Mouse (Mus musculus): ENCODE data around the gene Dnajc28. TPM values are rescaled to one million over a fixed set of nuclear protein-coding genes. Genes with fewer than 3 reads are reported as not detected.

Dnajc28 gene
- polyA plus RNA-seq (2016; fragmentation: Nextera tagmentation; extraction: Ambion mirVana): 4.2 and 4.6 TPM in 2 replicates

GRCm38 (mm10) chr16:91618511-91619501 lies at the start of gene Dnajc28:
Dnajc28 (minus strand) TSS chr16:91619026.
- peak within 1 kb of the TSS; percentile 72 for H3K4me3 ChIP-seq
- peak; percentile 77 for DNase-seq (ENCODE audit: low spot score)
- WGBS: 10% methylated on average over 39 of the region's 39 CpGs
- H3K9me3 ChIP-seq: no peaks in the 10 kb centered on the region
- peak within 1 kb of the TSS; percentile 70 for H3K27ac ChIP-seq (replicated peaks)
- H3K36me3 ChIP-seq (replicated peaks): peaks cover 42% of the 10 kb centered on the region
- peaks cover 4% of the 10 kb centered on the region; the same call in 1 of the 2 replicates for H3K4me1 ChIP-seq
- H3K27me3 ChIP-seq (replicated peaks; ENCODE audit: low read depth, poor library complexity, severe bottlenecking): peaks cover 17% of the 10 kb centered on the region

DNA sequence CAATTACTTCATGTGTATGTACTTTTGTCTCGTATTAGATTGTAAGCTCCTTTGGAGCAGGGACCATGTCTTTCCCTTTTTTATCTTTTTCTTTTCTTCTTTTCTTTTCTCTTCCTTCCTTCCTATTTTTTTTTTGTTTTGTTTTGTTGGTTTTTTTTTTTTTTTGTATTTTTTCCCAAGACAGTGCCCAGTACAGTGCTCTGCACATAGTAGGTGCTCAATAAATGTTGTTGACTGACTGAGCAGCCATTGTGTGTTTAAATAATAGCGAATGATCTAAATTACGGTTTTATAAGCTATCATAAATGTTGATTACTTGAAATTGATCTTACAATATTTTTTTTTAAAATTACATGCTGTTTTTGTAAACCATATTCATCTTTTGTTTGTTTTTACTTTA lies 45.0 kb upstream of the Dnajc28 start:
- H3K36me3 ChIP-seq (replicated peaks): peaks cover 99% of the 10 kb centered on the region
- DNase-seq (ENCODE audit: low spot score): no peak
- 95% methylated on average over 3 of the region's 3 CpGs for WGBS
- H3K9me3 ChIP-seq: peaks cover 7% of the 10 kb centered on the region; the same call in 1 of the 2 replicates
- no peak overlapping the region for H3K27ac ChIP-seq (replicated peaks)
- H3K4me3 ChIP-seq: no peak overlapping the region
- no peaks in the 10 kb centered on the region for H3K27me3 ChIP-seq (replicated peaks; ENCODE audit: low read depth, poor library complexity, severe bottlenecking)
- no peaks in the 10 kb centered on the region for H3K4me1 ChIP-seq

DNA sequence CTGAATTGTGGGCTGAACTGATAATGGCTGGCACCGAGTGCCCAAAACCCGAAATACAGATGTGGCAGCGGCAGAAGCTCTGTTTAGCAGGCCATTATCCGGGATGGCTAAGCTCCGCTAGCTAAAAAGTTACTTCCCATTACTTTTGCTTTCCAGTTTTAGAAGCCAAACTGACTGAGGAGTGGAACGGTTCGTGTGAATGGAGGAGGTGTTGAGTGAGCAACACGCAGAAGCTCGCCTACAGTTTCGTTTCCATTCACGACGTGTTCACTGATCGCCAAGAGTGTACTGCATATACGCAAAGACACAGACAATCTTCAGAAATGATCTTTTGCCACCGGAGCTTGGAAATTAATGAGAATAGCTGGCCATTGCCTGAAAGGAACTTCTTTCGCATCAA lies 43.5 kb upstream of the Dnajc28 start:
- Histone ChIP-seq H3K27ac (replicated peaks) (no peak overlapping the region), H3K27me3 (replicated peaks; ENCODE audit: low read depth, poor library complexity, severe bottlenecking) (no peaks in the 10 kb centered on the region), H3K4me3 (no peak overlapping the region), H3K36me3 (replicated peaks) (peaks cover 100% of the 10 kb centered on the region), H3K9me3 (peaks cover 7% of the 10 kb centered on the region; the same call in 1 of the 2 replicates), H3K4me1 (no peaks in the 10 kb centered on the region)
- 94% methylated on average over 16 of the region's 16 CpGs for WGBS
- no peak for DNase-seq (ENCODE audit: low spot score)

DNA sequence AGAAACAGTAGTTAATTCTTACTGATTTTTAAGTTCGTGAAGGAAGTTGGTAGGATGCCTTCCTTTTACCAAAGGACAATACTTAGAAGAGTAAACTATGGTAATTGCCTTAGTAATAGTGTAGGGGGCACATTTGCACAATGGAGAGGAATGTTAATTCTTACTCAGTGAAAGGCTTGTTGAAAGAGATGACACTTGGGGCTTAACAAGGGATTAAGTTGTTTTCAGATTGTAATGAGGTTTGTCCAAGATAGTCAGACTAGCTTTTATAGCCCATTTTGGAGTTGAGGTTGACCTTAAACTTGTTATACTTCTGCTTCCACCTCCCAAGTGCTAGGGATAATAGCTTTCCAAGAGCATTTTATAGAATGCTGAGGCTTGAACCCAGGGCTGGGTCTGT lies 42.6 kb upstream of the Dnajc28 start:
- H3K4me1 ChIP-seq: no peaks in the 10 kb centered on the region
- H3K27me3 ChIP-seq (replicated peaks; ENCODE audit: low read depth, poor library complexity, severe bottlenecking): no peaks in the 10 kb centered on the region
- H3K4me3 ChIP-seq: no peak overlapping the region
- H3K27ac ChIP-seq (replicated peaks): no peak overlapping the region
- WGBS: 74% methylated on average over 1 of the region's 1 CpGs
- H3K36me3 ChIP-seq (replicated peaks): peaks cover 100% of the 10 kb centered on the region
- DNase-seq (ENCODE audit: low spot score): no peak
- peaks cover 7% of the 10 kb centered on the region; the same call in 1 of the 2 replicates for H3K9me3 ChIP-seq

- H3K4me3 ChIP-seq: no peak overlapping the region
- H3K9me3 ChIP-seq: peaks cover 7% of the 10 kb centered on the region; the same call in 1 of the 2 replicates
- peaks cover 100% of the 10 kb centered on the region for H3K36me3 ChIP-seq (replicated peaks)
- H3K27ac ChIP-seq (replicated peaks): no peak overlapping the region
- whole genome bisulfite sequencing: 96% methylated on average over 20 of the region's 20 CpGs
- no peak for DNase-seq (ENCODE audit: low spot score)
- no peaks in the 10 kb centered on the region for H3K27me3 ChIP-seq (replicated peaks; ENCODE audit: low read depth, poor library complexity, severe bottlenecking)
- no peaks in the 10 kb centered on the region for H3K4me1 ChIP-seq
Observed at GRCm38 (mm10) chr16:91659798-91660197, 41.0 kb upstream of the Dnajc28 start.

DNA sequence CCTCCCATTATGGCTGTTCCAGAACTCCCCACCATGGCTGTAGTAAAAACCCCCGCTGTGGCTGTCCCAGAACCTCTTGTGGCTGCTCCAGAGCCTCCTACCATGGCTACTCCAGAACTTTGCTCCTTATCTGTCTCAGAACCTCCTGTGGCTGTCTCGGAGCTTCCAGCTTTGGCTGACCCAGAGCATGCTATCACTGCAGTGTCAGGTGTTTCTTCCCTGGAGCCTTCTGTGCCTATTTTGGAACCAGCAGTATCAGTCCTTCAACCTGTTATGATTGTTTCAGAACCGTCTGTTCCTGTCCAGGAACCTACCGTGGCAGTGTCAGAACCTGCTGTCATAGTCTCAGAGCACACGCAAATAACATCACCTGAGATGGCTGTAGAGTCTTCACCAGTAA lies 39.6 kb upstream of the Dnajc28 start:
- Histone ChIP-seq H3K36me3 (replicated peaks) (peaks cover 100% of the 10 kb centered on the region), H3K27me3 (replicated peaks; ENCODE audit: low read depth, poor library complexity, severe bottlenecking) (no peaks in the 10 kb centered on the region), H3K9me3 (peaks cover 7% of the 10 kb centered on the region; the same call in 1 of the 2 replicates), H3K27ac (replicated peaks) (no peak overlapping the region), H3K4me1 (no peaks in the 10 kb centered on the region), H3K4me3 (no peak overlapping the region)
- no peak for DNase-seq (ENCODE audit: low spot score)
- 94% methylated on average over 5 of the region's 5 CpGs for WGBS

DNA sequence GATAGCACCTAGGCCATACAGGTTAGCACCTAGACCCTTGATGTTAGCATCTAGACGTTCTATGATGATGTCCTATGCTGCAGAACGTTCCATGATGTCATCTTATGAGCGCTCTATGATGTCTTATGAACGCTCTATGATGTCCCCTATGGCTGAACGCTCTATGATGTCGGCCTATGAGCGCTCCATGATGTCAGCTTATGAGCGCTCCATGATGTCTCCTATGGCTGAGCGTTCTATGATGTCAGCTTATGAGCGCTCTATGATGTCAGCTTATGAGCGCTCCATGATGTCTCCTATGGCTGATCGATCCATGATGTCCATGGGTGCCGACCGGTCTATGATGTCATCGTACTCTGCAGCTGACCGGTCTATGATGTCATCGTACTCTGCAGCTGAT lies 38.5 kb upstream of the Dnajc28 start:
- no peak overlapping the region for H3K27ac ChIP-seq (replicated peaks)
- peaks cover 7% of the 10 kb centered on the region; the same call in 1 of the 2 replicates for H3K9me3 ChIP-seq
- DNase-seq (ENCODE audit: low spot score): no peak
- no peaks in the 10 kb centered on the region for H3K27me3 ChIP-seq (replicated peaks; ENCODE audit: low read depth, poor library complexity, severe bottlenecking)
- peaks cover 100% of the 10 kb centered on the region for H3K36me3 ChIP-seq (replicated peaks)
- no peak overlapping the region for H3K4me3 ChIP-seq
- WGBS: 96% methylated on average over 17 of the region's 17 CpGs
- no peaks in the 10 kb centered on the region for H3K4me1 ChIP-seq

- DNase-seq (ENCODE audit: low spot score): no peak
- Histone ChIP-seq H3K4me1 (peaks cover under 1% of the 10 kb centered on the region; the same call in 1 of the 2 replicates), H3K27ac (replicated peaks) (no peak overlapping the region), H3K4me3 (no peak overlapping the region), H3K36me3 (replicated peaks) (peaks cover 98% of the 10 kb centered on the region), H3K27me3 (replicated peaks; ENCODE audit: low read depth, poor library complexity, severe bottlenecking) (no peaks in the 10 kb centered on the region), H3K9me3 (peaks cover 7% of the 10 kb centered on the region; the same call in 1 of the 2 replicates)
- 95% methylated on average over 9 of the region's 9 CpGs for WGBS
Observed at GRCm38 (mm10) chr16:91655285-91655684, 36.5 kb upstream of the Dnajc28 start.

GRCm38 (mm10) chr16:91652191-91652590 lies 33.4 kb upstream of the Dnajc28 start:
- H3K4me1 ChIP-seq: peaks cover 10% of the 10 kb centered on the region
- no peaks in the 10 kb centered on the region for H3K27me3 ChIP-seq (replicated peaks; ENCODE audit: low read depth, poor library complexity, severe bottlenecking)
- no peak overlapping the region for H3K27ac ChIP-seq (replicated peaks)
- DNase-seq (ENCODE audit: low spot score): no peak
- no peaks in the 10 kb centered on the region for H3K9me3 ChIP-seq
- H3K4me3 ChIP-seq: no peak overlapping the region
- WGBS: 95% methylated on average over 3 of the region's 3 CpGs
- peaks cover 70% of the 10 kb centered on the region for H3K36me3 ChIP-seq (replicated peaks)

DNA sequence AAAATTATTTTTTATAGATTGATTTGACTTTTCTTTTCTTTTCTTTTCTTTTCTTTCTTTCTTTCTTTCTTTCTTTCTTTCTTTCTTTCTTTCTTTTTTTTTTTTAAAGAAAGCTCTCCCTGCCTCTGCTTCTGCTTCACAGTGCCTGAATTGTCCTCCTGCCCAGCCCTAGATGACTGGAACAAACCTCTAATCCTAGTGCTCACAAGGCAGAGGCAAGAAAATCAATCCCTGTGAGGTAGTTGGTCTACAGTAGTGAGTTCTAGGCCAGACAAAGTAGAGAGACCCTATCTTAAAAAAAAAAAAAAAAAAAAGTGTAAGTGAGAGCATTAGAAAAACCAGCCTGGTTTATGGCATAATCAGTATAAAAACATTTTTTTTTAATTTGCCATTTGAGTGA lies 31.0 kb upstream of the Dnajc28 start:
- Histone ChIP-seq H3K9me3 (no peaks in the 10 kb centered on the region), H3K4me3 (peak overlapping the region; percentile 85), H3K27ac (replicated peaks) (no peak overlapping the region), H3K27me3 (replicated peaks; ENCODE audit: low read depth, poor library complexity, severe bottlenecking) (no peaks in the 10 kb centered on the region), H3K4me1 (peaks cover 15% of the 10 kb centered on the region), H3K36me3 (replicated peaks) (peaks cover 46% of the 10 kb centered on the region)
- DNase-seq (ENCODE audit: low spot score): no peak

- Histone ChIP-seq H3K36me3 (replicated peaks) (peaks cover 43% of the 10 kb centered on the region), H3K27me3 (replicated peaks; ENCODE audit: low read depth, poor library complexity, severe bottlenecking) (no peaks in the 10 kb centered on the region), H3K4me1 (peaks cover 15% of the 10 kb centered on the region), H3K27ac (replicated peaks) (no peak overlapping the region), H3K4me3 (peak overlapping the region; percentile 85), H3K9me3 (no peaks in the 10 kb centered on the region)
- no peak for DNase-seq (ENCODE audit: low spot score)
- 72% methylated on average over 3 of the region's 3 CpGs for WGBS
Observed at GRCm38 (mm10) chr16:91649246-91649645, 30.4 kb upstream of the Dnajc28 start.

DNA sequence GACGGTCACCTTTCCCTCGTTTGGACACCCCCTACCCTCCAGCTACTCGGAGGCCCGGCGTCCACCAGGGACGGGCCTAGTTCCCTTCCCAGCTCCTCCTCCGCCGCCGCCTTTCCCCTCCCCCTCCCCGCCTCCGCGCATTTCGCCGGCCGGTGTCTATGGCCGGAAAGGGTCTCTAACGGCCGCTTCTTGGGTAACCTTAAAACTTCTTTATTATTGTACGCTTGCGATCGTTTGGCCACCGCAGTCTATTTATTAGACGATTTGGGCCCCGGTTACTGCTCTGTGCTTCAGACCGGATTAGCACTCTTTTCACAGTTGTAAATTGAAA lies 29.4 kb upstream of the Dnajc28 start:
- H3K27ac ChIP-seq (replicated peaks): peak overlapping the region; percentile 99
- peak; percentile 88 for DNase-seq (ENCODE audit: low spot score)
- WGBS: under 1% methylated on average over 25 of the region's 25 CpGs
- peak overlapping the region; percentile 85 for H3K4me3 ChIP-seq
- no peaks in the 10 kb centered on the region for H3K27me3 ChIP-seq (replicated peaks; ENCODE audit: low read depth, poor library complexity, severe bottlenecking)
- peaks cover 38% of the 10 kb centered on the region for H3K36me3 ChIP-seq (replicated peaks)
- H3K9me3 ChIP-seq: no peaks in the 10 kb centered on the region
- peaks cover 15% of the 10 kb centered on the region for H3K4me1 ChIP-seq
